Mouse (Mus musculus) heart, postnatal 0 days (tissue): Measurements from ENCODE around the gene Gpr152.

Experiments
- CTCF ChIP-seq: IDR thresholded peaks from 2 replicates; pipeline ENCODE4 v1.5.1; 2016; ENCODE audit warnings: antibody characterized with exemption, control low read depth, low read depth
- EP300 ChIP-seq: IDR thresholded peaks from 2 replicates; pipeline ENCODE4 v1.6.1; 2016; ENCODE audit warnings: antibody characterized with exemption, low read depth

DNA sequence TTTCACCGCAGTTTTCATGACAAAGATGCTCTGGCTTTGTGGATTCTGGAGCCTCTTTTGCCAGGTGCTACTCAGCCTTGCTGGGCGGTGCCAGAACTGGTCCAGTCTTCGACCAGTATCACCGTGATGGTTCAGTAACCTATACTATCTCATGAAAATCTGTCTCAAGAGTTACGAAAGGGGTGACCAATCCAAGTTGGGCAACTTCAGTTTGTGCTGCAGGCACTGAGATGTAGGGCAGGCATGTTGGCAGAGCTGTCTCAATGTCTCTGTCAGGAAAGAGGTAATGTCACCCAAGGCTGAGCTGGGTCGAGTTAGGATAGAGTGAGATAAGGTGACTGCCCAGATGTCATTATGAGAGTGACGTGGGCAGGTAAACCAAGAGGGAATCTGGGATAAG lies 40.8 kb downstream of the Gpr152 start:
- no peak for TF ChIP-seq EP300
- no peak for TF ChIP-seq CTCF
